Mouse (Mus musculus): Measurements from ENCODE around the gene Piga. TPM values are rescaled to one million over a fixed set of nuclear protein-coding genes. Genes with fewer than 3 reads are reported as not detected.
A peak's percentile ranks its signal among the peaks of the same experiment; 100 is the strongest.

The Piga gene
- polyA plus RNA-seq (2015; fragmentation: Nextera tagmentation; extraction: Ambion mirVana), result 20.0 and 21.1 TPM in 2 replicates

DNA sequence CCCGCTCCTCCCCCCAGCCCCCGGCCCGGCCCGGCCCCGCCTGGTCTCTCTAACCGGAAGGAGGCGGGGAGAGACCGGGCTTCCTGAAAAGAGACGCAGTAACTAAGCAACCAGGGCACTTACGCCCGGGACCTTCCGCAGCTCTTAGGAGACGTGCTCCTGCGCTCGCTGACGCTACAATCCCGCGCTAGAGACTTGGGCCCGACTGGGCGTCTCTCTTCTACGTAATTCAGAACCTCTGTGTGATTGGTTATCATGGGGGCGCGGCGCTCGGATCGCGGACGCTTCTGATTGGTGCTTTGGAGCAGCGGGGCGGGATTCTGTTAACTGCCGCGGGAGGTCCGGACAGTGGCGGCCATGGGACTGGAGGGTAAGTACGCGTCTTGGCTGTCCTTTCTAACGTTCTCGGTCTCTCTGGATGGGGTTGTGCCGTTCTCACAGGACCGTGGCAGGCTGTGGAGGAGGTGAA, at the start of gene Piga:
Piga (plus strand) TSS at position 317 of the 469 bp plus-strand sequence.
- Histone ChIP-seq H3K27me3 (replicated peaks; ENCODE audit: control insufficient read depth, insufficient read depth, low read length) (no peaks in the 10 kb centered on the region), H3K4me3 (ENCODE audit: low read length) (peak within 1 kb of the TSS; percentile 65), H3K36me3 (ENCODE audit: control insufficient read depth, insufficient read depth, low read length) (no peaks in the 10 kb centered on the region), H3K4me1 (ENCODE audit: control insufficient read depth, insufficient read depth, low read length) (no peaks in the 10 kb centered on the region), H3K27ac (ENCODE audit: low read length) (peak within 1 kb of the TSS; percentile 72), H3K9me3 (ENCODE audit: control insufficient read depth, low read length) (no peaks in the 10 kb centered on the region), H3K4me2 (ENCODE audit: low read depth, low read length) (peak within 1 kb of the TSS; percentile 46), H3K9ac (ENCODE audit: low read depth, low read length) (peak within 1 kb of the TSS; percentile 78)
- ATAC-seq, result peak; percentile 99
- 14% methylated on average over 38 of the region's 40 CpGs for WGBS

DNA sequence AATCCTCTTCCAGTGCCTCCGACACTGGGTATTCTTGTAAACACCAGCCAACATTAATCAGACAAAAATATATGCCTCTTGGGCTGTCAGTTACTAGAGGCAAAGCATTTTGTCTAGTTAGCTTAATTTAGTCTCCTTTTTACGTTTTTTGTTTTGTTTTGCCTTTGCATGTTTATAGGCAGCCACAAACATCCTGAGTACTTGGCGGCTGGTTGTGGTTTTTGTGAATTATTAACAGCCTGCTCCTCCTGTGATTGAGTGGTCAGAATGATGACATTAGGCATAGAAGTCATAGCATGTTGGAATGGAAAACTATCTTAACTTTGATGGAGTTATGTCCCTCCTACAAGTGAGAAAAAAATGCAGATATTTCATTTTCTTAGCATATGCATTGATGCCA, 49.0 kb upstream of the Piga start:
- H3K9me3 ChIP-seq (ENCODE audit: control insufficient read depth, low read length), result no peaks in the 10 kb centered on the region
- WGBS, result 64% methylated on average over 3 of the region's 3 CpGs
- ATAC-seq, result no peak
- no peak overlapping the region for H3K4me2 ChIP-seq (ENCODE audit: low read depth, low read length)
- H3K27me3 ChIP-seq (replicated peaks; ENCODE audit: control insufficient read depth, insufficient read depth, low read length), result no peaks in the 10 kb centered on the region
- H3K36me3 ChIP-seq (ENCODE audit: control insufficient read depth, insufficient read depth, low read length), result no peaks in the 10 kb centered on the region
- no peak overlapping the region for H3K9ac ChIP-seq (ENCODE audit: low read depth, low read length)
- no peaks in the 10 kb centered on the region for H3K4me1 ChIP-seq (ENCODE audit: control insufficient read depth, insufficient read depth, low read length)
- H3K27ac ChIP-seq (ENCODE audit: low read length), result no peak overlapping the region
- no peak overlapping the region for H3K4me3 ChIP-seq (ENCODE audit: low read length)

DNA sequence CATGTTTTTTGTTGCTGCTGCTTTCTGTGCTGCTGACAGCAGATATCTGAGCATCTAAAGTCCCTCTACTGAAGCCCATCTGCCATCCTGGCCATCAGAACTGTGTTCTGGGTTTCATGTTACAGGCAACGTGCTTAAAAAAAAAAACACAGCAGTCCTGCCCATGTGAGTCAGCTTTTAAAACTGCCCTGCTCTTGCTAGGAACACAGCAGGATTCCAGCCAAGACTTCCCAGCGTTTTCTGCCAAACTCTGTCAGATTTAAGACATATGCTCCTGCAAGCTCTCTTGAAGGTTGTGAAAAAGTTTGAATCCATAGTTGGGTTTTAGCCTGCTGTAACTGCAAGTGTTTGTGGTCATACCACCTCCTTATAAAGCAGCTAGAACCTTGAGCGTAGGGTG, 46.5 kb upstream of the Piga start, which contains the start of gene Vegfd:
Vegfd (plus strand) TSS at position 298 of the 400 bp plus-strand sequence.
- WGBS, result 34% methylated on average over 3 of the region's 3 CpGs
- H3K27me3 ChIP-seq (replicated peaks; ENCODE audit: control insufficient read depth, insufficient read depth, low read length), result no peaks in the 10 kb centered on the region
- H3K9me3 ChIP-seq (ENCODE audit: control insufficient read depth, low read length), result no peaks in the 10 kb centered on the region
- H3K27ac ChIP-seq (ENCODE audit: low read length), result no peak within 1 kb of the TSS; the same call in 1 of the 2 replicates
- no peak for ATAC-seq
- no peaks in the 10 kb centered on the region for H3K36me3 ChIP-seq (ENCODE audit: control insufficient read depth, insufficient read depth, low read length)
- H3K4me1 ChIP-seq (ENCODE audit: control insufficient read depth, insufficient read depth, low read length), result no peaks in the 10 kb centered on the region
- H3K9ac ChIP-seq (ENCODE audit: low read depth, low read length), result no peak within 1 kb of the TSS
- H3K4me3 ChIP-seq (ENCODE audit: low read length), result no peak within 1 kb of the TSS
- no peak within 1 kb of the TSS for H3K4me2 ChIP-seq (ENCODE audit: low read depth, low read length)

DNA sequence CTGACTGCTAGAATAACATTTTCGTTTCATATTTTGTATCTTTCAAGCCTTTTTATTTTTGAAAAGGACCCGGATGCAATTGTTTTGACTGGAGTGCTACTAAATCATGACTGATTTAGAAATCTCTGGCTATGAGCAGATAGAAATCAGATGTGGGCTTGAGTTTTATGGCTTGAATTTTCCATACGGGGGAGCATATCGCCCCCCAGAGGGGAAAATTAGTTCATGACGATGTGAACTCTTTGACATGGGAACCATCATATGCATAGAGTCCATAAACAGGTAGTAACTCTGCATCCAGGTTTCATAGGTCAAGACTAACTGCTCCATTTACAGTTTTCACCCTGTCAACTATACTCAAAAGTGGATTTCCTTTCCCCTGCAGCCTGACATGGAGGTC, 45.0 kb upstream of the Piga start:
- H3K4me2 ChIP-seq (ENCODE audit: low read depth, low read length), result no peak overlapping the region
- H3K36me3 ChIP-seq (ENCODE audit: control insufficient read depth, insufficient read depth, low read length), result no peaks in the 10 kb centered on the region
- H3K4me1 ChIP-seq (ENCODE audit: control insufficient read depth, insufficient read depth, low read length), result no peaks in the 10 kb centered on the region
- H3K9ac ChIP-seq (ENCODE audit: low read depth, low read length), result no peak overlapping the region
- no peak for ATAC-seq
- no peak overlapping the region for H3K27ac ChIP-seq (ENCODE audit: low read length)
- no peak overlapping the region for H3K4me3 ChIP-seq (ENCODE audit: low read length)
- H3K27me3 ChIP-seq (replicated peaks; ENCODE audit: control insufficient read depth, insufficient read depth, low read length), result no peaks in the 10 kb centered on the region
- 56% methylated on average over 5 of the region's 5 CpGs for WGBS
- H3K9me3 ChIP-seq (ENCODE audit: control insufficient read depth, low read length), result no peaks in the 10 kb centered on the region

DNA sequence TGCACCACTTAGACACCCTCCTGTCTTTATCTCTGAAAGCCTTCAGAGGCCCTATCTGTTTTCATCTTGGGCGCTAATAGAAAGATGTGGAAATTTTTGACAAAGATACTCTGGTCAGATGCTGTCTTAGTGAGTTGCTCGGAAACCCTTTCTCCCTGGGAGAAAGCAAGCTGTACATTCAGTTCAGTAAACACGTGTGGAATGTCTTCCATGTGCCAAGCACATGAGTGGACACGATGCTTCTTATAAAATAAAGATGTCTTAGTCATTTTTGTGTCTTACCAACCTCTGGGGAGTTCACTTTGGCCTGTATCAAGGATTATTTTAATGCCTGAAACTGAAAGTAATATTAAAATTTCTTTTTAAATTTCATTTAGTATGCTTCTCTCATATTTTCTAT, 39.9 kb upstream of the Piga start:
- no peaks in the 10 kb centered on the region for H3K4me1 ChIP-seq (ENCODE audit: control insufficient read depth, insufficient read depth, low read length)
- H3K27me3 ChIP-seq (replicated peaks; ENCODE audit: control insufficient read depth, insufficient read depth, low read length), result no peaks in the 10 kb centered on the region
- H3K27ac ChIP-seq (ENCODE audit: low read length), result no peak overlapping the region
- H3K9ac ChIP-seq (ENCODE audit: low read depth, low read length), result no peak overlapping the region
- H3K9me3 ChIP-seq (ENCODE audit: control insufficient read depth, low read length), result no peaks in the 10 kb centered on the region
- no peak overlapping the region for H3K4me3 ChIP-seq (ENCODE audit: low read length)
- H3K4me2 ChIP-seq (ENCODE audit: low read depth, low read length), result no peak overlapping the region
- no peak for ATAC-seq
- H3K36me3 ChIP-seq (ENCODE audit: control insufficient read depth, insufficient read depth, low read length), result no peaks in the 10 kb centered on the region
- 76% methylated on average over 4 of the region's 4 CpGs for WGBS

DNA sequence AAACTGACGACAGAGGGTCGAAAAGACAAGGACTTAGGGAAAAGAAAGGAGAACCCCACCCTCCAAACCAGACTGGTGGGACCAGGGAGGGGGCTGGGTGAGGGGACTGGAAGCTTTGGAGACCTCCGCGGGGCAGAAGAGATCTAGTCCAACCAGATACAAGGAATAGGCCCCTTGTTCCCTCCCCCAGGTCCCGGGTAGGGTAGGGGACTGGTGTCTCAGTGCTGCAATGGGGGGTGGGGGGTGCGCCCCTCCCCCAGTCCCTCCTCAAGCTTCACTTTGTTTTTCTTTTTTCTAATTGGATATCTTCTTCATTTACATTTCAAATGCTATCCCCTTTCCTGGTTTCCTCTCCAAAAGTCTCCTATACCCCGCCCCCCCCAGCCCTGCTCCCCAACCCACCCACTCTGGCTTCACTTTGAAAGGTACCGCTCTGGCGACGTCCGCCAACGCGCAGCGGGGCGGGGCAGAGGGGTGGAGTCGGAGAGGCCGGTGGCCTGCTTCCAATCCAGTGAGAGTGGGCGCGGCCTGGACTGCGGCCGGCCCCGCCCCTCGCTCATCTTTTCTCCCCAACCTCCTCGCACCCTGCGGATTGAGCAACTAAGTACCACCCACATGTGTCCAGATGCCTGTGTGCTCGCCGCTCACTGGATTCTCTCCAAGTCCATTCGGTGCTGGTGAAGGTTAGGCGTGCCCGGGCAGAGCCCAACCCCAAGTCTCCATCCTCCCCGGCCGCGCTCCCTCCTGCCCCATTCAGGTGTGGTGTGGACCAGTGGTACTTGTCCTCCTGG, 37.8 kb upstream of the Piga start:
- no peak overlapping the region for H3K27ac ChIP-seq (ENCODE audit: low read length)
- H3K27me3 ChIP-seq (replicated peaks; ENCODE audit: control insufficient read depth, insufficient read depth, low read length), result no peaks in the 10 kb centered on the region
- H3K36me3 ChIP-seq (ENCODE audit: control insufficient read depth, insufficient read depth, low read length), result no peaks in the 10 kb centered on the region
- ATAC-seq, result peak; percentile 99
- H3K4me1 ChIP-seq (ENCODE audit: control insufficient read depth, insufficient read depth, low read length), result no peaks in the 10 kb centered on the region
- no peaks in the 10 kb centered on the region for H3K9me3 ChIP-seq (ENCODE audit: control insufficient read depth, low read length)
- peak overlapping the region; percentile 67 for H3K4me2 ChIP-seq (ENCODE audit: low read depth, low read length)
- WGBS, result 15% methylated on average over 33 of the region's 33 CpGs
- peak overlapping the region; percentile 15; the same call in 1 of the 2 replicates for H3K9ac ChIP-seq (ENCODE audit: low read depth, low read length)
- peak overlapping the region; percentile 42 for H3K4me3 ChIP-seq (ENCODE audit: low read length)

DNA sequence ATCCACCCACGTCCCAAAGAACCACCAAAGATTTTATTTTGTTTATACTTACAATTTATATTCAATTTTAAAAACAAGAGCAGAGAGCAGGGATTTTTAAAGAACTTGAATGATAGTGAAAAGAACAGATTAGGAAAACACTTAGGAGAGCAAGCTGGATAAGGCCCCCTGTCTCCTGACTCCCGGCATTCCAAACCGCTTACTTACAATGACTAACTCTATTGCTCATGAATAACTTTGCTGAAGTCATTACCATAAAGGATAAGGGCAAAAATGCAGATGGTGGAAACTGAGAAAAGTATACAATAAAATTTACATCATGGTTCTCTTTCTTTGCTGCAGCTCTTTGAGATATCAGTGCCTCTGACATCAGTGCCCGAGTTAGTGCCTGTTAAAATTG, 25.5 kb upstream of the Piga start:
- Histone ChIP-seq H3K27ac (ENCODE audit: low read length) (no peak overlapping the region), H3K4me2 (ENCODE audit: low read depth, low read length) (no peak overlapping the region), H3K27me3 (replicated peaks; ENCODE audit: control insufficient read depth, insufficient read depth, low read length) (no peaks in the 10 kb centered on the region), H3K4me1 (ENCODE audit: control insufficient read depth, insufficient read depth, low read length) (no peaks in the 10 kb centered on the region), H3K36me3 (ENCODE audit: control insufficient read depth, insufficient read depth, low read length) (no peaks in the 10 kb centered on the region), H3K4me3 (ENCODE audit: low read length) (no peak overlapping the region), H3K9ac (ENCODE audit: low read depth, low read length) (no peak overlapping the region), H3K9me3 (ENCODE audit: control insufficient read depth, low read length) (no peaks in the 10 kb centered on the region)
- no peak for ATAC-seq
- WGBS, result 79% methylated on average over 4 of the region's 4 CpGs

DNA sequence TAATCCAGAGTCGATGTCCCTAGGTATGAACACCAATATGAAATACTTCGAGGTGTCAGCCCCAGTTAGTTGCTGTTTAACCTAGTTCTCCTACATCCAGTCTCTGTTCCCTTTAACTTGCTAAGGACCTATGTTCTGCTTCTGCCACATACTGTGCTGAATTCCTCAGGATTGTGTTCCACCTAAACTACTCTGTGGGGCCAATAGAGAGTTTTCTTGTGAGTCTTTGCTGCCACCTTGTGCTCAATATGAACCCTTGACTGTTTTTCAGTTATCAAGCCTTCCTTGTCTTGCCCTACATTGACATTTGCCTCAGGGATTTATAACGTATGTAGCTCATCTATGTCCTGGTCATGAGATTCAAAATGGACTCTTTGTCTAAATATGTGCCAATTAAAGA, 21.1 kb upstream of the Piga start:
- Histone ChIP-seq H3K9me3 (ENCODE audit: control insufficient read depth, low read length) (no peaks in the 10 kb centered on the region), H3K9ac (ENCODE audit: low read depth, low read length) (no peak overlapping the region), H3K27ac (ENCODE audit: low read length) (no peak overlapping the region), H3K4me1 (ENCODE audit: control insufficient read depth, insufficient read depth, low read length) (no peaks in the 10 kb centered on the region), H3K4me3 (ENCODE audit: low read length) (no peak overlapping the region), H3K4me2 (ENCODE audit: low read depth, low read length) (no peak overlapping the region), H3K36me3 (ENCODE audit: control insufficient read depth, insufficient read depth, low read length) (no peaks in the 10 kb centered on the region), H3K27me3 (replicated peaks; ENCODE audit: control insufficient read depth, insufficient read depth, low read length) (no peaks in the 10 kb centered on the region)
- WGBS, result 56% methylated on average over 3 of the region's 3 CpGs
- peak; percentile 53; the same call in 1 of the 2 replicates for ATAC-seq

DNA sequence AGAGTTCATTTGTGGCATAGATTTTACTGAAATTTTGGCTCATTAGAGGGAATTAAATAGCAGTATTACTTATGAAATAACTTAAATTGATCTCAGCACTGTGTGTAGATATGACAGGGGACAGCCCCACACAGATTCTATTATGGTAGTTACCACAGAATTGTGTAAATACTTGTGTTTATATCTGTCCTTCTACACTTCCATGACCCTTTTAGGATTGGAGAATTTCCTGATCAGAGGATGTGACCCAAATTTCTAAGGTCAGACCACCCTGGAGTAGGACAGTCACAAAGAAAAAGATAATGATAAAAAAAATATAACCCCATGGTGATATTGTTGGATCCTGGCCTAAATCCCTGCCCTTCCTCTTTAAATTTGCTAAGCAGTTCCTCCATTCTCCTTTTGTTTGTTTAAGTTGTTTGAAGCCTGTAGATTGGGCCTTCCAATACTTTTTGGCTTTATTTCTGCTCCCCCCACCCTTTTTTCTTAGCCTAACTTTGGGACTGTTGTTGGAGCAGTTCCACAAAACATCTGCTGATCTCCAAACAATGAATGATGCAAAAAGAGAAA, 14.4 kb upstream of the Piga start:
- Histone ChIP-seq H3K27me3 (replicated peaks; ENCODE audit: control insufficient read depth, insufficient read depth, low read length) (no peaks in the 10 kb centered on the region; the same call in 1 of the 2 replicates), H3K36me3 (ENCODE audit: control insufficient read depth, insufficient read depth, low read length) (no peaks in the 10 kb centered on the region), H3K4me2 (ENCODE audit: low read depth, low read length) (no peak overlapping the region), H3K27ac (ENCODE audit: low read length) (no peak overlapping the region), H3K9me3 (ENCODE audit: control insufficient read depth, low read length) (no peaks in the 10 kb centered on the region), H3K9ac (ENCODE audit: low read depth, low read length) (no peak overlapping the region), H3K4me3 (ENCODE audit: low read length) (no peak overlapping the region), H3K4me1 (ENCODE audit: control insufficient read depth, insufficient read depth, low read length) (no peaks in the 10 kb centered on the region)
- no peak for ATAC-seq
